Mouse (Mus musculus) limb, embryonic 12.5 days (tissue): ENCODE measurements around the gene Slc1a7. TPM values are rescaled to one million over a fixed set of nuclear protein-coding genes. Genes with fewer than 3 reads are reported as not detected.

ENCODE experiments used
- ATAC-seq: fragments of 200-750 bp; cut with Nextera tagmentation; 2 replicates; pipeline ENCODE4 v1.8.0; 2017; ENCODE audit warnings: low read depth, moderate TSS enrichment; ENCODE audit not compliant: insufficient number of reproducible peaks, insufficient read depth, low FRiP score, low TSS enrichment
- H3K27ac ChIP-seq: fragments of 300-500 bp; sonication (generic); 2 replicates; pipeline ENCODE4 v1.5.1; 2016; ENCODE audit warnings: mild to moderate bottlenecking, moderate library complexity
- H3K27me3 ChIP-seq: fragments of 300-500 bp; sonication (generic); 2 replicates; pipeline ENCODE4 v1.6.1; 2016; ENCODE audit warnings: mild to moderate bottlenecking, moderate library complexity
- H3K36me3 ChIP-seq: fragments of 300-500 bp; sonication (generic); 2 replicates; pipeline ENCODE4 v1.6.1; 2016; ENCODE audit warnings: mild to moderate bottlenecking, moderate library complexity
- H3K4me1 ChIP-seq: fragments of 300-500 bp; sonication (generic); replicated peaks from 2 replicates; pipeline ENCODE4 v1.6.1; 2016
- H3K4me2 ChIP-seq: fragments of 300-500 bp; sonication (generic); 2 replicates; pipeline ENCODE4 v1.6.1; 2016; ENCODE audit warnings: mild to moderate bottlenecking, moderate library complexity
- H3K4me3 ChIP-seq: fragments of 300-500 bp; sonication (generic); replicated peaks from 2 replicates; pipeline ENCODE4 v1.5.1; 2016; ENCODE audit warnings: mild to moderate bottlenecking
- H3K9ac ChIP-seq: fragments of 300-500 bp; sonication (generic); replicated peaks from 2 replicates; pipeline ENCODE4 v1.6.1; 2016; ENCODE audit warnings: mild to moderate bottlenecking, moderate library complexity
- H3K9me3 ChIP-seq: fragments of 300-500 bp; sonication (generic); 2 replicates; pipeline ENCODE4 v1.6.1; 2016; ENCODE audit warnings: mild to moderate bottlenecking, moderate library complexity
- WGBS: fragments of 180-500 bp; shearing (Covaris S2); methylation state at CpG from one replicate; pipeline ENCODE4 v1.1.7; 2016; 5-methylcytosine and 5-hydroxymethylcytosine counted together
- polyA plus RNA-seq: library from polyadenylated mRNA; unstranded; fragments of >200 nt; fragmentation: Nextera tagmentation; extraction: Ambion mirVana; gene quantifications from 2 replicates; pipeline ENCODE4 v1.2.1, GENCODE M21; 2016

Gene Slc1a7
- polyA plus RNA-seq, 1 experiment from 2014 or later, result not detected

GRCm38 (mm10) chr4:107990818-107991217 lies 22.7 kb downstream of the Slc1a7 start:
- no peaks in the 10 kb centered on the region for H3K9me3 ChIP-seq
- no peaks in the 10 kb centered on the region for H3K36me3 ChIP-seq
- no peak for ATAC-seq
- H3K9ac ChIP-seq, result no peak overlapping the region
- no peak overlapping the region for H3K4me3 ChIP-seq
- WGBS, result 67% methylated on average over 5 of the region's 5 CpGs
- no peak overlapping the region for H3K27ac ChIP-seq
- 0 out of 2 replicates have a peak, but pooled peaks cover 10% of the 10 kb centered on the region for H3K27me3 ChIP-seq
- H3K4me1 ChIP-seq, result peaks cover 6% of the 10 kb centered on the region; the same call in 1 of the 2 replicates
- no peak overlapping the region for H3K4me2 ChIP-seq

- 47% methylated on average over 6 of the region's 6 CpGs for WGBS
- H3K9ac ChIP-seq, result no peak overlapping the region
- no peaks in the 10 kb centered on the region for H3K36me3 ChIP-seq
- H3K4me2 ChIP-seq, result no peak overlapping the region
- no peak overlapping the region for H3K4me3 ChIP-seq
- H3K4me1 ChIP-seq, result no peaks in the 10 kb centered on the region
- no peak for ATAC-seq
- H3K27ac ChIP-seq, result no peak overlapping the region
- no peaks in the 10 kb centered on the region for H3K9me3 ChIP-seq
- 0 out of 2 replicates have a peak, but pooled peaks cover 10% of the 10 kb centered on the region for H3K27me3 ChIP-seq
These were observed 23.7 kb downstream of the Slc1a7 start for GRCm38 (mm10) chr4:107991879-107992278.

GRCm38 (mm10) chr4:107995011-107995410 lies 26.9 kb downstream of the Slc1a7 start:
- H3K4me3 ChIP-seq, result no peak overlapping the region
- ATAC-seq, result no peak
- no peak overlapping the region for H3K9ac ChIP-seq
- H3K4me1 ChIP-seq, result peaks cover 8% of the 10 kb centered on the region
- WGBS, result 91% methylated on average over 6 of the region's 6 CpGs
- H3K27ac ChIP-seq, result no peak overlapping the region
- H3K9me3 ChIP-seq, result no peaks in the 10 kb centered on the region
- no peaks in the 10 kb centered on the region for H3K36me3 ChIP-seq
- no peak overlapping the region for H3K4me2 ChIP-seq
- 0 out of 2 replicates have a peak, but pooled peaks cover 5% of the 10 kb centered on the region for H3K27me3 ChIP-seq

GRCm38 (mm10) chr4:107995727-107996126 lies 27.6 kb downstream of the Slc1a7 start:
- Histone ChIP-seq H3K27me3 (0 out of 2 replicates have a peak, but pooled peaks cover 5% of the 10 kb centered on the region), H3K4me1 (peaks cover 8% of the 10 kb centered on the region), H3K27ac (no peak overlapping the region), H3K36me3 (no peaks in the 10 kb centered on the region), H3K4me2 (no peak overlapping the region), H3K9ac (no peak overlapping the region), H3K9me3 (no peaks in the 10 kb centered on the region), H3K4me3 (no peak overlapping the region)
- ATAC-seq, result no peak
- 83% methylated on average over 6 of the region's 6 CpGs for WGBS

DNA sequence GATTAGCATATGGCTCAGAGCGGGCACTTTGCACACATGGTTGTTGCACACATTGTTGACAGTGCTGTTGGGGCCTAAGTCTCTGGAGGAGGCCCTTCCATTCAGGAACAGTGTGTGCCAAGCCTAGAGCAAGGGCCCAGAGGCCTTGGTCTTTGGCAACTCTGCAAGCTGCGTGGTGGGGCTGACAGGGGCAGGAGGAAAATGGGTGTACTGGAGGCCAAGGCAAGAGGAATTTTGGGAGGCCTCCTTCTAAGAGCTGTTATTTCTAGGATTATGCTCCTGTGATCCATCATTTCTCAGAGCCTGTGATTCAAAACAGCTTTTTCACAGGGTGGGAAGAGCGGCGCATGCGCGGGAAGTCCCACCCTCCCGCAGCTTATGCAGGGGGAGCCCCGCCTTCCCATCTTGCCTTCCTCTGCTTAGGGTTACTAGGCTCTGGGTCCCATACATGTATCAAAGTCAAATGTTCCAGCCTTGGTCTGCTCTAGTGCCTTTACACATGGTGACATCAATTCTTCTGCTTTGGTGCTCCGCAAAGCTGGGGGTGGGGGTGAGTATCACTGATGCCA lies 28.4 kb downstream of the Slc1a7 start:
- H3K4me3 ChIP-seq, result no peak overlapping the region
- 87% methylated on average over 9 of the region's 9 CpGs for WGBS
- 0 out of 2 replicates have a peak, but pooled peaks cover 3% of the 10 kb centered on the region for H3K27me3 ChIP-seq
- no peak for ATAC-seq
- no peak overlapping the region for H3K27ac ChIP-seq
- H3K4me1 ChIP-seq, result peaks cover 8% of the 10 kb centered on the region
- H3K4me2 ChIP-seq, result no peak overlapping the region
- no peak overlapping the region for H3K9ac ChIP-seq
- no peaks in the 10 kb centered on the region for H3K36me3 ChIP-seq
- H3K9me3 ChIP-seq, result no peaks in the 10 kb centered on the region

- H3K4me3 ChIP-seq, result no peak overlapping the region
- no peaks in the 10 kb centered on the region for H3K9me3 ChIP-seq
- no peak overlapping the region; the same call in 1 of the 2 replicates for H3K27ac ChIP-seq
- H3K4me1 ChIP-seq, result peaks cover 8% of the 10 kb centered on the region
- no peak overlapping the region for H3K4me2 ChIP-seq
- no peaks in the 10 kb centered on the region for H3K36me3 ChIP-seq
- ATAC-seq, result no peak
- H3K27me3 ChIP-seq, result no peaks in the 10 kb centered on the region
- no peak overlapping the region for H3K9ac ChIP-seq
- 35% methylated on average over 11 of the region's 11 CpGs for WGBS
These were observed 30.7 kb downstream of the Slc1a7 start for GRCm38 (mm10) chr4:107998641-107999332.

DNA sequence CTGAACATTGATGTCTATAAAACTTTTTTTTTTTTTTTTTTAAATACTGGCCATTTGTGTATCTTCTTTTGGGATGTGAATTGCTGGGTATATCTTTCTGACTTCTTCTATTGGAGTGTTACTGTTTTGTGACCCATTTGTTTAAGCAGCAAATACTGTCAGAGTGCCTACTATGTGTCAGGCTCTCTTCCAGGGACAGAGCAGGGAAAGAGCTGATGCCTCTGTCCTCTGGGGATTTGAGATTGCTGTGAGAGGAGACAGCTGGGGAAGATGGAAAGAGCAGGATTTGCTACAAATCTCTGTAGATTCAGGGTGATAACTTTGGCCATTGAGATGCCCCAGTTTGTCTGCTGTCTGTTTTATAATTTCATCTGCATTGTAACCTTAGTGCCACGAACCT lies 31.2 kb downstream of the Slc1a7 start:
- Histone ChIP-seq H3K4me3 (no peak overlapping the region), H3K9ac (no peak overlapping the region), H3K4me2 (no peak overlapping the region), H3K36me3 (no peaks in the 10 kb centered on the region), H3K27me3 (no peaks in the 10 kb centered on the region), H3K27ac (no peak overlapping the region), H3K9me3 (no peaks in the 10 kb centered on the region), H3K4me1 (peaks cover 8% of the 10 kb centered on the region)
- 74% methylated on average over 1 of the region's 1 CpGs for WGBS
- ATAC-seq, result no peak

- 77% methylated on average over 7 of the region's 7 CpGs for WGBS
- no peak overlapping the region for H3K4me2 ChIP-seq
- H3K4me3 ChIP-seq, result no peak overlapping the region
- no peak overlapping the region for H3K9ac ChIP-seq
- ATAC-seq, result no peak
- H3K9me3 ChIP-seq, result no peaks in the 10 kb centered on the region
- no peak overlapping the region for H3K27ac ChIP-seq
- H3K4me1 ChIP-seq, result no peaks in the 10 kb centered on the region
- no peaks in the 10 kb centered on the region for H3K36me3 ChIP-seq
- H3K27me3 ChIP-seq, result 0 out of 2 replicates have a peak, but pooled peaks cover 3% of the 10 kb centered on the region
These were observed 37.2 kb downstream of the Slc1a7 start for GRCm38 (mm10) chr4:108005328-108005727.

DNA sequence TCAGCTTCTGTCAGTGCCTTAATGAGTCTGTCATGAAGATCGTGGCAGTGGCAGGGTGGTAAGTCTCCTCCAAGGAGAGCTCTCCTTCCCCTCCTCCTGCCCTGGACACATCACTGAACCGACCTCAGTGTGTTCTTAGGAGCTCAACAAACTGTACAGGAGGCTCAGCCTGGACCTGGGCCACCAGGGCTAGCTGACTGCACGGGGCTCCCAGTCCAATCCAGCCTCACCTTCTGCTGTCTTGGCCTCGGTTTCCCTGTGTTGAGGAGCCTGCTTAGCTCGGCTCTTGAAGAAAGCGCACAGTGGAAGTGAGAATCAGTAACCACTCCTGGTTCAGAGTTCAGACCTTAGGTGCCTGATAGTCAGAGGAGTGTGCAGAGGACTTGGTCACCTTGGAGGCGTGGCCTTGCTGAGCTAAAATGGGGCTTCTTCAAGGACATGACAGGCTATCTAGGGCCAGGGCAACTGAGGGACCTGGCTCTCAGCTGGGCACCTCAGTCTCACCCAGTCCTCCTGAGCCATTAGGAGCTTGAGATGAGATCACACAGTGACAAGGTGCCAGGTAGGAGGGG lies 39.5 kb downstream of the Slc1a7 start:
- WGBS, result 76% methylated on average over 7 of the region's 7 CpGs
- Histone ChIP-seq H3K9ac (no peak overlapping the region), H3K9me3 (no peaks in the 10 kb centered on the region), H3K36me3 (no peaks in the 10 kb centered on the region), H3K27me3 (0 out of 2 replicates have a peak, but pooled peaks cover 3% of the 10 kb centered on the region), H3K4me3 (no peak overlapping the region), H3K4me1 (peaks cover 5% of the 10 kb centered on the region; the same call in 1 of the 2 replicates), H3K27ac (no peak overlapping the region), H3K4me2 (no peak overlapping the region)
- ATAC-seq, result no peak

- no peak for ATAC-seq
- no peak overlapping the region for H3K9ac ChIP-seq
- WGBS, result 70% methylated on average over 8 of the region's 8 CpGs
- no peak overlapping the region for H3K4me3 ChIP-seq
- H3K4me2 ChIP-seq, result no peak overlapping the region
- no peaks in the 10 kb centered on the region for H3K36me3 ChIP-seq
- peaks cover 5% of the 10 kb centered on the region; the same call in 1 of the 2 replicates for H3K4me1 ChIP-seq
- H3K9me3 ChIP-seq, result no peaks in the 10 kb centered on the region
- H3K27me3 ChIP-seq, result 0 out of 2 replicates have a peak, but pooled peaks cover 3% of the 10 kb centered on the region
- H3K27ac ChIP-seq, result no peak overlapping the region
These were observed 40.4 kb downstream of the Slc1a7 start for GRCm38 (mm10) chr4:108008541-108008940.

- H3K27ac ChIP-seq, result no peak overlapping the region
- WGBS, result 57% methylated on average over 2 of the region's 2 CpGs
These were observed 46.3 kb downstream of the Slc1a7 start for GRCm38 (mm10) chr4:108014466-108014865.

More at GRCm38 (mm10) chr4:108014466-108014865, 46.3 kb downstream of the Slc1a7 start:
- ATAC-seq, result no peak
- no peak overlapping the region for H3K9ac ChIP-seq
- peaks cover 25% of the 10 kb centered on the region for H3K4me1 ChIP-seq
- H3K27me3 ChIP-seq, result no peaks in the 10 kb centered on the region; the same call in 1 of the 2 replicates
- H3K9me3 ChIP-seq, result no peaks in the 10 kb centered on the region
- no peak overlapping the region for H3K4me3 ChIP-seq
- H3K4me2 ChIP-seq, result no peak overlapping the region
- no peaks in the 10 kb centered on the region for H3K36me3 ChIP-seq
